Mouse (Mus musculus) kidney, embryonic 15.5 days (tissue): ENCODE results near the gene Prex1. TPM values are rescaled to one million over a fixed set of nuclear protein-coding genes. Genes with fewer than 3 reads are reported as not detected.

Experiments used
- ATAC-seq: fragments of 200-750 bp; cut with Nextera tagmentation; replicated peaks from 2 replicates; pipeline ENCODE4 v1.8.0; 2017; ENCODE audit warnings: moderate TSS enrichment; ENCODE audit not compliant: low FRiP score
- H3K27ac ChIP-seq: fragments of 300-500 bp; sonication (generic); 2 replicates; pipeline ENCODE4 v1.5.1; 2015; ENCODE audit warnings: mild to moderate bottlenecking, inconsistent platforms
- H3K27me3 ChIP-seq: fragments of 300-500 bp; sonication (generic); 2 replicates; pipeline ENCODE4 v1.6.1; 2015; ENCODE audit warnings: inconsistent platforms
- H3K36me3 ChIP-seq: fragments of 300-500 bp; sonication (generic); 2 replicates; pipeline ENCODE4 v1.6.1; 2015; ENCODE audit warnings: inconsistent platforms
- H3K4me1 ChIP-seq: fragments of 300-500 bp; sonication (generic); 2 replicates; pipeline ENCODE4 v1.6.1; 2015; ENCODE audit warnings: inconsistent platforms
- H3K4me2 ChIP-seq: fragments of 300-500 bp; sonication (generic); 2 replicates; pipeline ENCODE4 v1.6.1; 2015; ENCODE audit warnings: moderate library complexity, mild to moderate bottlenecking, inconsistent platforms
- H3K4me3 ChIP-seq: fragments of 300-500 bp; sonication (generic); replicated peaks from 2 replicates; pipeline ENCODE4 v1.5.1; 2015; ENCODE audit warnings: mild to moderate bottlenecking, inconsistent platforms
- H3K9ac ChIP-seq: fragments of 300-500 bp; sonication (generic); 2 replicates; pipeline ENCODE4 v1.6.1; 2015; ENCODE audit warnings: mild to moderate bottlenecking, inconsistent platforms
- H3K9me3 ChIP-seq: fragments of 300-500 bp; sonication (generic); replicated peaks from 2 replicates; pipeline ENCODE4 v1.6.1; 2016; ENCODE audit warnings: inconsistent platforms
- WGBS: fragments of 180-500 bp; shearing (Covaris S2); methylation state at CpG from one replicate; pipeline ENCODE4 v1.1.7; 2015; ENCODE audit warnings: mixed read lengths; 5-methylcytosine and 5-hydroxymethylcytosine counted together
- polyA plus RNA-seq: library from polyadenylated mRNA; unstranded; fragments of >200 nt; fragmentation: Nextera tagmentation; extraction: Ambion mirVana; gene quantifications from 2 replicates; pipeline ENCODE4 v1.2.1, GENCODE M21; 2015

The Prex1 gene
- polyA plus RNA-seq, 1 experiment from 2014 or later = 16.0 TPM

- Histone ChIP-seq H3K9me3 (no peaks in the 10 kb centered on the region), H3K27me3 (no peaks in the 10 kb centered on the region), H3K9ac (no peak overlapping the region), H3K4me2 (no peak overlapping the region), H3K27ac (no peak overlapping the region), H3K36me3 (no peaks in the 10 kb centered on the region), H3K4me1 (peaks cover 50% of the 10 kb centered on the region), H3K4me3 (no peak overlapping the region)
- no peak for ATAC-seq
- WGBS = 89% methylated on average over 13 of the region's 13 CpGs
Measured at GRCm38 (mm10) chr2:166666175-166666574, 47.5 kb downstream of the Prex1 start.

GRCm38 (mm10) chr2:166665244-166665922 lies 48.2 kb downstream of the Prex1 start:
- Histone ChIP-seq H3K9ac (no peak overlapping the region), H3K4me2 (no peak overlapping the region), H3K27ac (no peak overlapping the region), H3K4me3 (no peak overlapping the region), H3K27me3 (no peaks in the 10 kb centered on the region), H3K4me1 (peaks cover 46% of the 10 kb centered on the region), H3K36me3 (no peaks in the 10 kb centered on the region), H3K9me3 (no peaks in the 10 kb centered on the region)
- ATAC-seq = no peak
- WGBS = 80% methylated on average over 6 of the region's 6 CpGs

GRCm38 (mm10) chr2:166664506-166664905 lies 49.1 kb downstream of the Prex1 start:
- Histone ChIP-seq H3K4me1 (peaks cover 45% of the 10 kb centered on the region), H3K27ac (no peak overlapping the region), H3K4me2 (no peak overlapping the region), H3K4me3 (no peak overlapping the region), H3K9me3 (no peaks in the 10 kb centered on the region), H3K9ac (no peak overlapping the region), H3K27me3 (no peaks in the 10 kb centered on the region), H3K36me3 (no peaks in the 10 kb centered on the region)
- WGBS = 81% methylated on average over 15 of the region's 15 CpGs
- ATAC-seq = no peak

GRCm38 (mm10) chr2:166663250-166663961 lies 50.2 kb downstream of the Prex1 start:
- H3K4me3 ChIP-seq = no peak overlapping the region
- peaks cover 40% of the 10 kb centered on the region for H3K4me1 ChIP-seq
- WGBS = 80% methylated on average over 9 of the region's 9 CpGs
- H3K4me2 ChIP-seq = no peak overlapping the region
- no peak overlapping the region for H3K27ac ChIP-seq
- no peak for ATAC-seq
- H3K36me3 ChIP-seq = no peaks in the 10 kb centered on the region
- no peaks in the 10 kb centered on the region for H3K9me3 ChIP-seq
- H3K27me3 ChIP-seq = no peaks in the 10 kb centered on the region
- H3K9ac ChIP-seq = no peak overlapping the region

- no peaks in the 10 kb centered on the region for H3K27me3 ChIP-seq
- no peak for ATAC-seq
- 70% methylated on average over 6 of the region's 6 CpGs for WGBS
Measured at GRCm38 (mm10) chr2:166662595-166663160, 51.0 kb downstream of the Prex1 start.

GRCm38 (mm10) chr2:166661971-166662370 lies 51.7 kb downstream of the Prex1 start:
- no peaks in the 10 kb centered on the region for H3K9me3 ChIP-seq
- H3K4me2 ChIP-seq = no peak overlapping the region
- no peak overlapping the region for H3K27ac ChIP-seq
- H3K4me3 ChIP-seq = no peak overlapping the region
- peaks cover 40% of the 10 kb centered on the region for H3K4me1 ChIP-seq
- no peaks in the 10 kb centered on the region for H3K27me3 ChIP-seq
- WGBS = 69% methylated on average over 3 of the region's 3 CpGs
- no peaks in the 10 kb centered on the region for H3K36me3 ChIP-seq
- no peak overlapping the region for H3K9ac ChIP-seq
- ATAC-seq = no peak

More at GRCm38 (mm10) chr2:166662595-166663160, 51.0 kb downstream of the Prex1 start:
- no peaks in the 10 kb centered on the region for H3K9me3 ChIP-seq
- H3K4me1 ChIP-seq = peaks cover 40% of the 10 kb centered on the region
- H3K4me3 ChIP-seq = no peak overlapping the region
- no peaks in the 10 kb centered on the region for H3K36me3 ChIP-seq
- H3K9ac ChIP-seq = no peak overlapping the region
- no peak overlapping the region for H3K4me2 ChIP-seq
- H3K27ac ChIP-seq = no peak overlapping the region

- Histone ChIP-seq H3K9me3 (no peaks in the 10 kb centered on the region), H3K4me2 (no peak overlapping the region), H3K27ac (0 out of 2 replicates have a peak overlapping the region, but pooled peaks have one; percentile 13), H3K27me3 (no peaks in the 10 kb centered on the region), H3K4me3 (no peak overlapping the region), H3K9ac (no peak overlapping the region), H3K36me3 (no peaks in the 10 kb centered on the region), H3K4me1 (peaks cover 45% of the 10 kb centered on the region)
- no peak for ATAC-seq
- 61% methylated on average over 12 of the region's 12 CpGs for WGBS
Measured at GRCm38 (mm10) chr2:166661498-166661897, 52.1 kb downstream of the Prex1 start.

- H3K27me3 ChIP-seq = no peaks in the 10 kb centered on the region
- 64% methylated on average over 3 of the region's 3 CpGs for WGBS
- H3K9ac ChIP-seq = no peak overlapping the region
- no peak overlapping the region for H3K4me2 ChIP-seq
- no peaks in the 10 kb centered on the region for H3K36me3 ChIP-seq
- H3K27ac ChIP-seq = peak overlapping the region; percentile 83
- no peak overlapping the region for H3K4me3 ChIP-seq
- H3K4me1 ChIP-seq = peaks cover 56% of the 10 kb centered on the region
- ATAC-seq = no peak
- H3K9me3 ChIP-seq = no peaks in the 10 kb centered on the region
Measured at GRCm38 (mm10) chr2:166658380-166658779, 55.3 kb downstream of the Prex1 start.

- WGBS = 50% methylated on average over 10 of the region's 10 CpGs
- Histone ChIP-seq H3K4me3 (no peak overlapping the region), H3K9ac (no peak overlapping the region), H3K27ac (peak overlapping the region; percentile 83), H3K4me1 (peaks cover 47% of the 10 kb centered on the region), H3K9me3 (no peaks in the 10 kb centered on the region), H3K36me3 (no peaks in the 10 kb centered on the region), H3K27me3 (no peaks in the 10 kb centered on the region), H3K4me2 (no peak overlapping the region)
- peak; percentile 47; the same call in 1 of the 2 replicates for ATAC-seq
Measured at GRCm38 (mm10) chr2:166657451-166658011, 56.1 kb downstream of the Prex1 start.

- Histone ChIP-seq H3K27ac (peak overlapping the region; percentile 83), H3K4me3 (0 out of 2 replicates have a peak overlapping the region, but pooled peaks have one; percentile 16), H3K9ac (no peak overlapping the region), H3K9me3 (no peaks in the 10 kb centered on the region), H3K27me3 (no peaks in the 10 kb centered on the region), H3K4me2 (peak overlapping the region; percentile 21; the same call in 1 of the 2 replicates), H3K4me1 (peaks cover 45% of the 10 kb centered on the region), H3K36me3 (no peaks in the 10 kb centered on the region)
- ATAC-seq = no peak
- 53% methylated on average over 4 of the region's 4 CpGs for WGBS
Measured at GRCm38 (mm10) chr2:166656630-166657029, 57.0 kb downstream of the Prex1 start.

- ATAC-seq = no peak
- Histone ChIP-seq H3K4me2 (peak overlapping the region; percentile 21; the same call in 1 of the 2 replicates), H3K9me3 (no peaks in the 10 kb centered on the region), H3K4me3 (0 out of 2 replicates have a peak overlapping the region, but pooled peaks have one; percentile 16), H3K27me3 (no peaks in the 10 kb centered on the region), H3K27ac (peak overlapping the region; percentile 83), H3K36me3 (no peaks in the 10 kb centered on the region), H3K9ac (no peak overlapping the region), H3K4me1 (peaks cover 45% of the 10 kb centered on the region)
- 51% methylated on average over 11 of the region's 11 CpGs for WGBS
Measured at GRCm38 (mm10) chr2:166655727-166656520, 57.7 kb downstream of the Prex1 start.
